Mouse (Mus musculus) liver, embryonic 14.5 days (tissue): ENCODE results near the gene Fbxo9. TPM values are rescaled to one million over a fixed set of nuclear protein-coding genes. Genes with fewer than 3 reads are reported as not detected.

Experiments
- ATAC-seq: fragments of 200-750 bp; cut with Nextera tagmentation; 2 replicates; pipeline ENCODE4 v1.8.0; 2017; ENCODE audit warnings: moderate number of reproducible peaks, mild to moderate bottlenecking, moderate library complexity; ENCODE audit not compliant: insufficient read depth
- DNase-seq, 3 experiments: peaks; one replicate each; pipeline ENCODE4 v3.0.0-alpha.2; 2012 to 2013; ENCODE audit warnings: low read depth in 3 of 3, low spot score in 3 of 3
- H3K27ac ChIP-seq: fragments of 300-500 bp; sonication (generic); 2 replicates; pipeline ENCODE4 v1.5.1; 2014; ENCODE audit warnings: moderate library complexity, mild to moderate bottlenecking, control low read depth, inconsistent platforms
- H3K27me3 ChIP-seq: fragments of 300-500 bp; sonication (generic); 2 replicates; pipeline ENCODE4 v1.6.1; 2014; ENCODE audit warnings: mild to moderate bottlenecking, low read length, moderate library complexity; ENCODE audit not compliant: control insufficient read depth, insufficient read depth
- H3K36me3 ChIP-seq: fragments of 300-500 bp; sonication (generic); replicated peaks from 2 replicates; pipeline ENCODE4 v1.6.1; 2014; ENCODE audit warnings: low read depth; ENCODE audit not compliant: control insufficient read depth, insufficient read depth
- H3K4me1 ChIP-seq, 2 experiments: fragments of 200-500 bp in 1 of 2; fragments of 300-500 bp in 1 of 2; sonication (generic) in 1 of 2; replicated peaks; 2 replicates each; pipeline ENCODE4 v1.6.1; 2012 to 2014; ENCODE audit warnings: antibody characterized with exemption in 1 of 2, inconsistent platforms in 1 of 2, low read length in 1 of 2; ENCODE audit not compliant: control insufficient read depth in 2 of 2, insufficient read depth in 2 of 2
- H3K4me2 ChIP-seq: fragments of 300-500 bp; sonication (generic); 2 replicates; pipeline ENCODE4 v1.6.1; 2014; ENCODE audit warnings: low read depth, mild to moderate bottlenecking, control low read depth, moderate library complexity
- H3K4me3 ChIP-seq, 2 experiments: fragments of 200-500 bp in 1 of 2; fragments of 300-500 bp in 1 of 2; sonication (generic) in 1 of 2; 2 replicates each; pipeline ENCODE4 v1.5.1; 2012 to 2014; ENCODE audit warnings: low read depth in 2 of 2, low read length in 2 of 2, mild to moderate bottlenecking in 2 of 2, control low read depth in 1 of 2, inconsistent platforms in 1 of 2, moderate library complexity in 1 of 2; ENCODE audit not compliant: insufficient read depth in 1 of 2
- H3K9ac ChIP-seq: fragments of 300-500 bp; sonication (generic); replicated peaks from 2 replicates; pipeline ENCODE4 v1.6.1; 2014; ENCODE audit warnings: mild to moderate bottlenecking, control low read depth, moderate library complexity
- H3K9me3 ChIP-seq: fragments of 300-500 bp; sonication (generic); 2 replicates; pipeline ENCODE4 v1.6.1; 2016; ENCODE audit warnings: low read length, mixed read lengths; ENCODE audit not compliant: control insufficient read depth
- CTCF ChIP-seq: IDR thresholded peaks from 2 replicates; pipeline ENCODE4 v1.5.1; 2016; ENCODE audit warnings: antibody characterized with exemption, low read depth, control low read depth
- EP300 ChIP-seq: IDR thresholded peaks from 2 replicates; pipeline ENCODE4 v1.6.1; 2016; ENCODE audit warnings: antibody characterized with exemption, low read depth
- WGBS: fragments of 180-500 bp; shearing (Covaris S2); extraction: QIAGEN DNeasy Blood & Tissue Kit; methylation state at CpG from one replicate; pipeline ENCODE4 v1.1.7; 2014; ENCODE audit not compliant: insufficient replicate concordance; 5-methylcytosine and 5-hydroxymethylcytosine counted together
- polyA plus RNA-seq, 2 experiments: library from polyadenylated mRNA; depleted of rRNA in 1 of 2; stranded (reverse) in 1 of 2; unstranded in 1 of 2; fragments of >200 nt; fragmentation: Nextera tagmentation in 1 of 2; extraction: Ambion mirVana in 1 of 2; gene quantifications; 2 replicates each; pipeline versions ENCODE4 v1.2.1 to v1.2.3; 2012 to 2014

Fbxo9 gene
- polyA plus RNA-seq, 2 experiments: 68.1 to 78.1 TPM

- no peak overlapping the region for H3K9ac ChIP-seq
- 61% methylated on average over 8 of the region's 8 CpGs for WGBS
- H3K27ac ChIP-seq: no peak overlapping the region
- no peak overlapping the region for H3K4me3 ChIP-seq
- TF ChIP-seq CTCF (no peak), EP300 (no peak)
- H3K4me1 ChIP-seq: 0 out of 4 replicates have a peak, but pooled peaks cover 0 to 3% of the 10 kb centered on the region in 2 experiments
- no peaks in the 10 kb centered on the region for H3K27me3 ChIP-seq
- DNase-seq (no peak), ATAC-seq (no peak)
- H3K36me3 ChIP-seq: no peaks in the 10 kb centered on the region
- H3K4me2 ChIP-seq: no peak overlapping the region
- no peaks in the 10 kb centered on the region for H3K9me3 ChIP-seq
Observed at GRCm38 (mm10) chr9:78035831-78036230, 73.0 kb downstream of the Fbxo9 start.

- 55% methylated on average over 5 of the region's 5 CpGs for WGBS
- H3K4me2 ChIP-seq: no peak overlapping the region
Observed at GRCm38 (mm10) chr9:78035296-78035695, 73.6 kb downstream of the Fbxo9 start.

GRCm38 (mm10) chr9:78032930-78033329, 75.9 kb downstream of the Fbxo9 start:
- 75% methylated on average over 4 of the region's 4 CpGs for WGBS
- Histone ChIP-seq H3K4me1 (peaks cover 0 to 3% of the 10 kb centered on the region in 2 experiments; a peak in 1 of 4 replicates), H3K36me3 (no peaks in the 10 kb centered on the region), H3K9ac (no peak overlapping the region), H3K4me3 (no peak overlapping the region), H3K4me2 (no peak overlapping the region), H3K27me3 (no peaks in the 10 kb centered on the region), H3K9me3 (no peaks in the 10 kb centered on the region), H3K27ac (no peak overlapping the region)
- ATAC-seq: no peak
- no peak for DNase-seq
- TF ChIP-seq EP300: no peak
- no peak for TF ChIP-seq CTCF

More at GRCm38 (mm10) chr9:78035296-78035695, 73.6 kb downstream of the Fbxo9 start:
- Histone ChIP-seq H3K27me3 (no peaks in the 10 kb centered on the region), H3K27ac (no peak overlapping the region), H3K9ac (no peak overlapping the region), H3K4me3 (no peak overlapping the region), H3K9me3 (no peaks in the 10 kb centered on the region), H3K4me1 (peaks cover 0 to 3% of the 10 kb centered on the region in 2 experiments; a peak in 1 of 4 replicates), H3K36me3 (no peaks in the 10 kb centered on the region)
- TF ChIP-seq CTCF (peak; percentile 24; the same call in 1 of the 2 replicates), EP300 (no peak)
- no peak for ATAC-seq
- DNase-seq: no peak

Other genes starting within 250 kb of the Fbxo9 start
- gene Elovl5, start 191.7 kb downstream of the Fbxo9 start, polyA plus RNA-seq (2012; rRNA removed): 9.7 and 10.5 TPM in 2 replicates
- 15.7 and 19.3 TPM in 2 replicates for gene Elovl5, start 191.7 kb downstream of the Fbxo9 start, polyA plus RNA-seq (2014; fragmentation: Nextera tagmentation; extraction: Ambion mirVana)
- gene Gcm1, start 57.1 kb downstream of the Fbxo9 start, polyA plus RNA-seq (2012; rRNA removed): not detected in 2 replicates
- not detected in 2 replicates for gene Gcm1, start 57.1 kb downstream of the Fbxo9 start, polyA plus RNA-seq (2014; fragmentation: Nextera tagmentation; extraction: Ambion mirVana)
- gene Ick, start 127 bp upstream of the Fbxo9 start, polyA plus RNA-seq (2012; rRNA removed): 3.0 and 3.6 TPM in 2 replicates
- 3.7 and 4.7 TPM in 2 replicates for gene Ick, start 127 bp upstream of the Fbxo9 start, polyA plus RNA-seq (2014; fragmentation: Nextera tagmentation; extraction: Ambion mirVana)
- gene Gsta4, start 73.7 kb upstream of the Fbxo9 start, polyA plus RNA-seq (2012; rRNA removed): 11.7 and 17.2 TPM in 2 replicates
- 30.6 and 33.0 TPM in 2 replicates for gene Gsta4, start 73.7 kb upstream of the Fbxo9 start, polyA plus RNA-seq (2014; fragmentation: Nextera tagmentation; extraction: Ambion mirVana)
- 0.06 TPM in 1 of 2 replicates, not detected in the other for gene Gsta1, start 121.6 kb upstream of the Fbxo9 start, polyA plus RNA-seq (2012; rRNA removed)
- 0.24 TPM in 1 of 2 replicates, not detected in the other for gene Gsta1, start 121.6 kb upstream of the Fbxo9 start, polyA plus RNA-seq (2014; fragmentation: Nextera tagmentation; extraction: Ambion mirVana)
- gene Gm3776, start 148.1 kb upstream of the Fbxo9 start, polyA plus RNA-seq (2012; rRNA removed): not detected in 2 replicates
- not detected in 2 replicates for gene Gm3776, start 148.1 kb upstream of the Fbxo9 start, polyA plus RNA-seq (2014; fragmentation: Nextera tagmentation; extraction: Ambion mirVana)
- not detected in 2 replicates for gene Gm10639, start 180.9 kb upstream of the Fbxo9 start, polyA plus RNA-seq (2012; rRNA removed)
- gene Gm10639, start 180.9 kb upstream of the Fbxo9 start, polyA plus RNA-seq (2014; fragmentation: Nextera tagmentation; extraction: Ambion mirVana): not detected in 2 replicates
- not detected in 2 replicates for gene Omt2a, start 205.7 kb upstream of the Fbxo9 start, polyA plus RNA-seq (2012; rRNA removed)
- gene Omt2a, start 205.7 kb upstream of the Fbxo9 start, polyA plus RNA-seq (2014; fragmentation: Nextera tagmentation; extraction: Ambion mirVana): not detected in 2 replicates
- not detected in 2 replicates for gene Omt2b, start 218.5 kb upstream of the Fbxo9 start, polyA plus RNA-seq (2012; rRNA removed)
- gene Omt2b, start 218.5 kb upstream of the Fbxo9 start, polyA plus RNA-seq (2014; fragmentation: Nextera tagmentation; extraction: Ambion mirVana): not detected in 2 replicates
- gene Gsta2, start 246.7 kb upstream of the Fbxo9 start, polyA plus RNA-seq (2012; rRNA removed): 0.05 and 0.07 TPM in 2 replicates
- 0.29 and 0.43 TPM in 2 replicates for gene Gsta2, start 246.7 kb upstream of the Fbxo9 start, polyA plus RNA-seq (2014; fragmentation: Nextera tagmentation; extraction: Ambion mirVana)